Mouse (Mus musculus): ENCODE data around the gene Ric8a.

DNA sequence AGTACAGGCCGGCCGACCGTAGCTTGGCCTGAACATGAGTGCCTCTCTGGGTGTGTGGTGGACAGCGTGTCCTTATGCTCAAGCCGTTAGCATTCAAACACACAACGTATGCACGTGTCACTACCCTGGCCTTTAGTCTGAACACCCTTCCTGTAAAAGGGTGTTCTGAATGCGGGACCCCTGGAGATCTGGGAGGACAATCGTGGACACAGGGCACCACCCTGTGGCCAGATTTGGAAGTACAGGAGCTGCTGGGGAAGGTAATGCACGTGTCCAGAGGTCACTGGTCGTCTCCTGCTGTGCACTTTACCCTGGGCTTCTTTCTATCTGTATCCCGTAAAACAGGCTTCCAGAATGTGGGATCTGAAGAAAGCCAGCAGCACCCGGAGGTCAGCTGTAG is 46.5 kb downstream of the Ric8a start:
- TF ChIP-seq POLR2A (IDR thresholded peaks at IDR 0.05; ENCODE audit: borderline replicate concordance, extremely low read depth, insufficient read depth, insufficient read length, poor library complexity, severe bottlenecking) (no peak), CTCF (IDR thresholded peaks at IDR 0.05; ENCODE audit: borderline replicate concordance, extremely low read depth, insufficient read depth, insufficient read length) (peak; percentile 92)
